Mouse (Mus musculus) C2C12 (cell line): Measurements from ENCODE around the gene Rcsd1.

Experiments used
- CEBPB ChIP-seq: IDR thresholded peaks from one replicate; pipeline ENCODE4 v1.6.1; 2011; ENCODE audit warnings: low read depth, mild to moderate bottlenecking, control low read depth, moderate library complexity
- CTCF ChIP-seq: IDR thresholded peaks from one replicate; pipeline ENCODE4 v1.5.1; 2011; ENCODE audit not compliant: control insufficient read depth, insufficient read depth, insufficient read length
- MAX ChIP-seq: IDR thresholded peaks from one replicate; pipeline ENCODE4 v1.6.1; 2011; ENCODE audit warnings: mild to moderate bottlenecking, control low read depth
- MYOD1 ChIP-seq: IDR thresholded peaks from one replicate; pipeline ENCODE4 v1.6.1; 2011; ENCODE audit warnings: low read depth; ENCODE audit not compliant: control insufficient read depth, insufficient read length
- MYOG ChIP-seq: IDR thresholded peaks from one replicate; pipeline ENCODE4 v1.6.1; 2011; ENCODE audit not compliant: control insufficient read depth, insufficient read length; ENCODE audit errors: extremely low read depth
- USF1 ChIP-seq: IDR thresholded peaks from one replicate; pipeline ENCODE4 v1.6.1; 2011; ENCODE audit warnings: low read depth, mild to moderate bottlenecking, control low read depth, moderate library complexity

DNA sequence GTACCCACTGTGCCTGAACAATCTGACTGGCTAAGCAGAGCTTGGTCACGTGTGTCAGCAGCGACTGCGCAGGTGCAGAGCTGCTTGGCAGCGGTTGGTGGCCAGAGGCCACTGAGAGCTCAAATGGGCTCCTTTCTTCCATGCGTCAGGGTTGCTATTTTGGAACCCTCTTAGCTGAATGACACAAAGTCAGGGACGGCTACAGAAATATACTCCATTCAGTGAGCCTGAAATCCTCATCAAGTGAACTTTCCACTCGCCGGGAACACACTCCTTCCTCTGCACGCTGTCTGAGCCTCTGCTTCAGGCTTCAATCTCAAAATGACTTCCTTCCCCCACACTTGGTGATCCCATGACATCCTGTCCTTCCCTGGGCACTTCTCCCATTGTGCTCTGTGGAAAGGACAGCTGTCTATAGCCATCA, 91.3 kb downstream of the Rcsd1 start:
- TF ChIP-seq CTCF (no peak), MYOD1 (no peak), USF1 (no peak), MYOG (no peak), MAX (no peak), CEBPB (no peak)
